Mouse (Mus musculus) midbrain, embryonic 11.5 days (tissue): ENCODE measurements around the gene Grem1. TPM values are rescaled to one million over a fixed set of nuclear protein-coding genes. Genes with fewer than 3 reads are reported as not detected.

ENCODE experiments used
- ATAC-seq: fragments of 200-750 bp; cut with Nextera tagmentation; 2 replicates; pipeline ENCODE4 v1.8.0; 2017; ENCODE audit warnings: moderate TSS enrichment, moderate library complexity; ENCODE audit not compliant: low FRiP score
- DNase-seq: peaks from one replicate; pipeline ENCODE4 v3.0.0; 2015; ENCODE audit warnings: low spot score; ENCODE audit errors: missing footprints
- H3K27ac ChIP-seq: fragments of 300-500 bp; sonication (generic); 2 replicates; pipeline ENCODE4 v1.5.1; 2014; ENCODE audit warnings: low read depth, low read length
- H3K27me3 ChIP-seq: fragments of 300-500 bp; sonication (generic); 2 replicates; pipeline ENCODE4 v1.6.1; 2014; ENCODE audit warnings: mild to moderate bottlenecking, low read length, moderate library complexity, mixed read lengths; ENCODE audit not compliant: control insufficient read depth, insufficient read depth
- H3K36me3 ChIP-seq: fragments of 300-500 bp; sonication (generic); 2 replicates; pipeline ENCODE4 v1.6.1; 2014; ENCODE audit warnings: mild to moderate bottlenecking, low read length, moderate library complexity, mixed read lengths; ENCODE audit not compliant: control insufficient read depth, insufficient read depth
- H3K4me1 ChIP-seq: fragments of 300-500 bp; sonication (generic); 2 replicates; pipeline ENCODE4 v1.6.1; 2014; ENCODE audit warnings: low read length; ENCODE audit not compliant: control insufficient read depth, insufficient read depth
- H3K4me2 ChIP-seq: fragments of 300-500 bp; sonication (generic); 2 replicates; pipeline ENCODE4 v1.6.1; 2014; ENCODE audit warnings: mild to moderate bottlenecking, moderate library complexity
- H3K4me3 ChIP-seq: fragments of 300-500 bp; sonication (generic); 2 replicates; pipeline ENCODE4 v1.5.1; 2014; ENCODE audit warnings: low read depth, low read length
- H3K9ac ChIP-seq: fragments of 300-500 bp; sonication (generic); 2 replicates; pipeline ENCODE4 v1.6.1; 2014; ENCODE audit warnings: low read length
- H3K9me3 ChIP-seq: fragments of 300-500 bp; sonication (generic); 2 replicates; pipeline ENCODE4 v1.6.1; 2016; ENCODE audit warnings: low read length; ENCODE audit not compliant: control insufficient read depth
- WGBS: fragments of 180-500 bp; shearing (Covaris S2); extraction: QIAGEN DNeasy Blood & Tissue Kit; methylation state at CpG from one replicate; pipeline ENCODE4 v1.1.7; 2014; 5-methylcytosine and 5-hydroxymethylcytosine counted together
- polyA plus RNA-seq: library from polyadenylated mRNA; unstranded; fragments of >200 nt; fragmentation: Nextera tagmentation; extraction: Ambion mirVana; gene quantifications from 2 replicates; pipeline ENCODE4 v1.2.1, GENCODE M21; 2014

Gene Grem1
- 0.10 and 0.18 TPM in 2 replicates for polyA plus RNA-seq

DNA sequence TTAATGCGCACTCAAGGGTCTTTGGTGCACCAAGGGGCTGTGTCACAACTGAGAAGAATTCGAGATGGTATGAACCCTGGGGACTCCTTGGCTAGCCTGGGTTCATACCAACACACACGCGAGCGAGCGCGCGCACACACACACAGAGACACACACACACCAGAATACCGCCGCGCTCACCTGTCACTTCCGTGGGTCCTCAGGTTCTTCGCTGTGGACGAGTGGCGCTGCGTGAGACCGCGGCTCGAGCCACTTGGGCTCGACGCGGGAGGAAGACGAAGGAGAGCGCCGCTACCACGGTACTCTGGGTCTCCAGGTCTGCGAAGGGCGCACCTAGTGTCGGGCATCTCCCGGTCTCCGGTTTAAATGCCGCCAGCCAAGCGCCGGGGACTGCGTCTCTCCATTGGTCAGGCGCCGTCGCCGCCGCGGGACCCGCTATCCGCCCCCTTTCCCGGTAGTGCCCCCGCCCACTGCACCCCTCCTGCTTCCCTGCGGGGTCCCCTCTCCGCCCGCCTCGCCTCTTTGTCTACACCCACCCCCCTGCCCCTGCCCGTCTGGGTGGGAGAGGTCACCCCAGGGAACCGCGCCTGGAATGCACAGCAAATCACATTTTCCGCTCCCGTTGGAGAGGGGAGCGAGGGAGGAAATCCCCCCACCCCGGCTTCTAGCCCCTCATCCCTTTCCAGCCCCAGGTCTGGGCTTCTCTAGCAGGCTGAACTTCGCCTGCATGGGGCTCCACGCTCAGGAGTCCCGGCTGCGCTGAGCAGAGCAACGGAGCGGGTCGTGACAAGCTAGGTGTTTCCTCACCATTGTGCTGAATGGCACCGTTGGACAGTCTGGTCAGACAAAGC is at the start of gene Grem1:
Gene Grem1, minus strand, starts transcription at position 336 of the 851 bp plus-strand sequence.
- H3K4me1 ChIP-seq = peaks cover 7% of the 10 kb centered on the region; the same call in 1 of the 2 replicates
- H3K9ac ChIP-seq = peak within 1 kb of the TSS; percentile 44
- ATAC-seq (peak; percentile 79), DNase-seq (peak; percentile 95)
- H3K4me2 ChIP-seq = peak within 1 kb of the TSS; percentile 93
- H3K36me3 ChIP-seq = no peaks in the 10 kb centered on the region
- H3K4me3 ChIP-seq = peak within 1 kb of the TSS; percentile 48
- 1% methylated on average over 63 of the region's 64 CpGs for WGBS
- H3K27me3 ChIP-seq = peaks cover 38% of the 10 kb centered on the region
- H3K9me3 ChIP-seq = no peaks in the 10 kb centered on the region
- no peak within 1 kb of the TSS for H3K27ac ChIP-seq

DNA sequence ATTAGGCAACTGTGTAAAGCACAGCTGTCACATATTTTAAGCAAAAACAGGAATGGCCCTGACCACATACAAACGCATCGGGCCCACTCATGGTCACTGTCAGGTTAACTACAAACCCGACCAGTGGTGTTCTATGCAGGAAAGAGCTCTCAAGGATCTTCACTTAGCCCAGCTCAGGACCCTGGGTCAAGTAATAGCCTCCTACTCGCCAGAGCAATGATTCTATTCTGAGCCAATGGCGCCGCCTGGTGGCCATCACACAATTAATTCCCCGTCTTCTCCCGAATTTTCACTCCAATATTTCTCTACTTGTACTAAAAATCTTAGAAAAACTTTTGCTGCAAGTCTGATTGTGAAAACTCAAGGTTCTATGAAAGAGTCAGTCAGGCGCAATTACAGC is 49.2 kb upstream of the Grem1 start:
- H3K27me3 ChIP-seq = no peaks in the 10 kb centered on the region
- H3K36me3 ChIP-seq = no peaks in the 10 kb centered on the region
- no peaks in the 10 kb centered on the region for H3K4me1 ChIP-seq
- 27% methylated on average over 9 of the region's 9 CpGs for WGBS
- peak; percentile 70 for ATAC-seq
- H3K9ac ChIP-seq = no peak overlapping the region
- no peaks in the 10 kb centered on the region for H3K9me3 ChIP-seq
- H3K4me3 ChIP-seq = no peak overlapping the region
- H3K27ac ChIP-seq = no peak overlapping the region
- H3K4me2 ChIP-seq = no peak overlapping the region
- DNase-seq = peak; percentile 98

- H3K36me3 ChIP-seq = no peaks in the 10 kb centered on the region
- H3K9ac ChIP-seq = no peak overlapping the region
- no peak for DNase-seq
- H3K4me1 ChIP-seq = no peaks in the 10 kb centered on the region
- no peaks in the 10 kb centered on the region for H3K27me3 ChIP-seq
- H3K4me3 ChIP-seq = no peak overlapping the region
- 63% methylated on average over 10 of the region's 10 CpGs for WGBS
- no peak overlapping the region for H3K27ac ChIP-seq
- no peak for ATAC-seq
- no peaks in the 10 kb centered on the region for H3K9me3 ChIP-seq
- no peak overlapping the region for H3K4me2 ChIP-seq
Measured at GRCm38 (mm10) chr2:113806851-113807577, 48.6 kb upstream of the Grem1 start.

- Histone ChIP-seq H3K4me1 (no peaks in the 10 kb centered on the region), H3K36me3 (no peaks in the 10 kb centered on the region), H3K27me3 (no peaks in the 10 kb centered on the region), H3K9me3 (no peaks in the 10 kb centered on the region), H3K4me2 (no peak overlapping the region), H3K4me3 (no peak overlapping the region), H3K9ac (no peak overlapping the region), H3K27ac (no peak overlapping the region)
- 88% methylated on average over 4 of the region's 4 CpGs for WGBS
- ATAC-seq (no peak), DNase-seq (no peak)
Measured at GRCm38 (mm10) chr2:113805765-113806164, 47.3 kb upstream of the Grem1 start.

DNA sequence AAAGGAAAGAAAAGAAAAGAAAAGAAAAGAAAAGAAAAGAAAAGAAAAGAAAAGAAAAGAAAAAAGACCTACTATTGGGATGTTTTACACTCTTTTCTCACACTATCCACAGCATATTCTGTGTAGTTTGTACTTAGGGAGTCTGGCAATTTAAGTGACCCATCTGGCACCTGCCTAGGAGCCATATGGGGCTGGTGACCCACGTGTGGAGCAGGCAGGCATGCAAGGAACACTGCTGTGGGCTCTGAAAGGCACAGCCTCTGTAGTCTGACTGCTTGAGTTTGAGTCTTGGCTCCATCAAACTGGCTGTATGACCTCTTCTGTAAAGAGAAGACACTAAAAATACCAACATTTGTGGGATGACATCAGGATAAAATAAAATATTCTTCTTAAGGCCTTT is 45.3 kb upstream of the Grem1 start:
- Histone ChIP-seq H3K4me2 (no peak overlapping the region), H3K4me1 (no peaks in the 10 kb centered on the region), H3K27me3 (no peaks in the 10 kb centered on the region), H3K9ac (no peak overlapping the region), H3K27ac (no peak overlapping the region), H3K9me3 (no peaks in the 10 kb centered on the region), H3K36me3 (no peaks in the 10 kb centered on the region), H3K4me3 (no peak overlapping the region)
- peak; percentile 17 for DNase-seq
- no peak for ATAC-seq
- WGBS = 44% methylated on average over 1 of the region's 1 CpGs

- Histone ChIP-seq H3K27me3 (no peaks in the 10 kb centered on the region), H3K36me3 (no peaks in the 10 kb centered on the region), H3K9me3 (no peaks in the 10 kb centered on the region), H3K27ac (no peak overlapping the region), H3K4me3 (no peak overlapping the region), H3K4me1 (no peaks in the 10 kb centered on the region), H3K9ac (no peak overlapping the region), H3K4me2 (no peak overlapping the region)
- WGBS = 66% methylated on average over 5 of the region's 5 CpGs
- DNase-seq (no peak), ATAC-seq (no peak)
Measured at GRCm38 (mm10) chr2:113800846-113801245, 42.4 kb upstream of the Grem1 start.

GRCm38 (mm10) chr2:113798605-113799004 is 40.2 kb upstream of the Grem1 start:
- ATAC-seq (no peak), DNase-seq (no peak)
- no peak overlapping the region for H3K27ac ChIP-seq
- H3K9me3 ChIP-seq = no peaks in the 10 kb centered on the region
- no peaks in the 10 kb centered on the region for H3K36me3 ChIP-seq
- no peaks in the 10 kb centered on the region for H3K27me3 ChIP-seq
- H3K9ac ChIP-seq = no peak overlapping the region
- H3K4me2 ChIP-seq = no peak overlapping the region
- H3K4me3 ChIP-seq = no peak overlapping the region
- H3K4me1 ChIP-seq = no peaks in the 10 kb centered on the region
- 83% methylated on average over 13 of the region's 13 CpGs for WGBS

DNA sequence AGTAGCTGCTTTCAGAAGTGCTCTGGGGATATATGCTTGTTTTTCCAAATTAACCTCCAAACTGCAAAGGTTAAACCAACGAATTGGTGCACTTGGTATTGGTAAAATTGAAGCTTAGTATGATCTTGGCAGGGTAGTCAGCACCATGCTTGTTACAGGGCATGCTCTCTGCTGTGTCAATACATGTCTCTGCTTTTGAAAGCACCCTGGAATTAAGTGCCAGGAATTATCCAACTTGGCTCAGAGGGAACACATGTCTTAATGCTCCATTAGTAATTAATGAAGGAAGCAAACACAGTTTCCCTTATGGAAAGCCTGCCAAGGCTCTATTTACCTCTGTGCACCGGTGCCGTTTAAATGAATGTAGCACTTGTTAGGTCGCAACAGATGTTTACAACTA is 36.7 kb upstream of the Grem1 start:
- 87% methylated on average over 4 of the region's 4 CpGs for WGBS
- DNase-seq (no peak), ATAC-seq (no peak)
- H3K27me3 ChIP-seq = no peaks in the 10 kb centered on the region
- no peaks in the 10 kb centered on the region for H3K9me3 ChIP-seq
- H3K4me1 ChIP-seq = no peaks in the 10 kb centered on the region
- no peak overlapping the region for H3K4me3 ChIP-seq
- H3K27ac ChIP-seq = no peak overlapping the region
- H3K9ac ChIP-seq = no peak overlapping the region
- H3K36me3 ChIP-seq = no peaks in the 10 kb centered on the region
- no peak overlapping the region for H3K4me2 ChIP-seq

DNA sequence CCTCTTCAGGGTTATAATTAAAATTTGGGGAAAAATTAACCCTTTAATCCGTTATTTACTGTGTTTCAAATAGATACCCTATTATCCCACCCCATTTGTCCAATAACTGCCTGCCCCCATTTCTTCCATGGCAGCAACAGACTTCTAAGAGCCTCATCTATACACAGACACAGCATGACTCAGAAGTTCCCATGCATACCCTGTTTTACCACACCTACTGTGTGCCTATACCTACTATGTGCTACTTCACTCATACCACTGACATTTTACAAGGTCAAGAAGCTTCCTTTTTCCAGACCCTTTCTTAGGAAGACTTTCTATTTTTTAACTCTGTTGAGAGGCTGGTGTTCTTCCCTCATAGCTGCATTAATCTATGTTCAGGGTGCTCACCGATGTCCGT is 35.1 kb upstream of the Grem1 start:
- no peak for ATAC-seq
- no peak for DNase-seq
- Histone ChIP-seq H3K9me3 (no peaks in the 10 kb centered on the region), H3K27me3 (no peaks in the 10 kb centered on the region), H3K4me1 (no peaks in the 10 kb centered on the region), H3K9ac (no peak overlapping the region), H3K27ac (no peak overlapping the region), H3K36me3 (no peaks in the 10 kb centered on the region), H3K4me2 (no peak overlapping the region), H3K4me3 (no peak overlapping the region)
- WGBS = 88% methylated on average over 3 of the region's 3 CpGs
